Mouse (Mus musculus) heart, postnatal 10 days (tissue): ENCODE data around the gene Acaca. TPM values are rescaled to one million over a fixed set of nuclear protein-coding genes. Genes with fewer than 3 reads are reported as not detected.

Experiments used
- DNase-seq, 2 experiments: peaks; one replicate each; pipeline ENCODE4 v3.0.0; 2021
- intact Hi-C: fragments of 180-260 bp; cut with DNase I; formaldehyde crosslinking; loops from one replicate; pipeline ENCODE4 v1.15.1; 2025
- total RNA-seq, 2 experiments: library from RNA; stranded (reverse); gene quantifications; 2 replicates each; pipeline ENCODE4 v1.2.3; 2021

Acaca gene
- total RNA-seq, 2 experiments from 2014 or later, result 15.6 to 16.6 TPM

- intact Hi-C loops, result no loop called here
These were observed 300.9 kb downstream of the Acaca start for GRCm38 (mm10) chr11:84430336-84430735.

GRCm38 (mm10) chr11:84434879-84435278 lies 305.4 kb downstream of the Acaca start:
- intact Hi-C loops, result no loop called here
- DNase-seq, result no peak

More at GRCm38 (mm10) chr11:84430336-84430735, 300.9 kb downstream of the Acaca start:
- DNase-seq, result no peak

- no peak for DNase-seq
- intact Hi-C loops, result no loop called here
These were observed 310.9 kb downstream of the Acaca start for GRCm38 (mm10) chr11:84440402-84440801.

- intact Hi-C loops, result no loop called here
- DNase-seq, result no peak
These were observed 313.3 kb downstream of the Acaca start for GRCm38 (mm10) chr11:84442554-84443331.

Other genes starting within 250 kb of the Acaca start
- 10 to 100 TPM; 12.3 to 12.4 TPM for gene Ddx52, start 187.6 kb upstream of the Acaca start, total RNA-seq
- gene Synrg, start 165.2 kb upstream of the Acaca start, total RNA-seq, result 10 to 100 TPM; 20.2 to 25.8 TPM
- under 1 TPM; 0.43 to 0.79 TPM for gene Dusp14, start 60.4 kb upstream of the Acaca start, total RNA-seq
- 1 to 10 TPM; 8.4 to 8.8 TPM for gene Tada2a, start 72 bp upstream of the Acaca start, total RNA-seq
- not detected for gene Gm11437, start 37.8 kb downstream of the Acaca start, total RNA-seq